Mouse (Mus musculus): ENCODE measurements at regions not wholly inside any gene's neighbourhood (a gene's known extent, or its start where the extent isn't known, plus 50 kb on each side); places are given as distances from the start of the nearest gene placed in this dataset.

DNA sequence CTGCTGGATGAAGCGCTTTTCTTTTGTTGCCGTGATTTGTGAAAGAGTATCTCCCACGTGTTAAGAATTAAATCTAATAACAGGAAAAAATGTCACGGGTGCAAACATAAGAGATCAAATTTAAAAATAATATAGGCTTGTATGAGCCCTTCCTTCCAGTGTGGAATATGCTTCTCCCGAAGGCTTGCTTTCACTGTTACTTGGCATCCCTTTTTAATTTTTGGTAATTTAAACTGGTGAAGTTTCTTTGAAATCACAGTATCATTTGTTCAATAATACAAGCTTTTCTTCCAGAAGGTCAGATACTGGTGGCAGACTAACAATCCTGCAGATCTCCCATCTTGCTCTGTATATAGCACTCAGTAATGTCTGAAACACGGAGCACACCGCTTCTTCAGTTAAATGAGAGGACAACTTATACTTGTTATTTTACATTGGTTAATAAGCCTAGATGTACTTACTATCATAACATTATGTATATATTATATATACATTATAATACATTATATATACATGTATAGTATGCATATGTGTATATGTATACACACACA, 98.2 kb downstream of the Plk2 start:
- WGBS, result 38% methylated on average over 7 of the region's 7 CpGs
- Histone ChIP-seq H3K27ac (peak overlapping the region; percentile 73), H3K27me3 (replicated peaks) (no peaks in the 10 kb centered on the region), H3K9ac (no peak overlapping the region), H3K36me3 (replicated peaks) (no peaks in the 10 kb centered on the region), H3K4me2 (peak overlapping the region; percentile 31), H3K4me3 (no peak overlapping the region), H3K4me1 (peaks cover 12% of the 10 kb centered on the region), H3K9me3 (no peaks in the 10 kb centered on the region)
- ATAC-seq (replicated peaks), result peak; percentile 67

DNA sequence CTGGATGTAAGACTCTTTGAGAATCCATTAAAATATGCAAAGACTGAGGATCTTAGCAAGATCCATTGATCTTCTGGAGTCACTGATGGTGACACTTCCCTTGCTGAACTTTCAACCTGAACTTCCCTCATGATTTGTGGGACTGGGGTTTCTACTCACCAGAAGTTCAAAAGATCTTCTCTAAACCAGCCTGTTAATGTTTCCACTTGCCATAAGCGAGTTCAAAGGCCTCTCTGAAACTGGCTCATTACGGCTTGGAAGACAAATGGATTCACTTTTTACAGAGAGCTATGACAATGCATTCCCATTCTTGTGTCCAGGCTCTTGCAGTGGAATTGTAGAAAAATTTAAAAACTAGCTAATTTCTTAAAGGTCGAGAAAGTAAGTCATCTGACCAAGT, 102.6 kb downstream of the Plk2 start:
- WGBS, result 94% methylated on average over 3 of the region's 3 CpGs
- H3K27me3 ChIP-seq (replicated peaks), result no peaks in the 10 kb centered on the region
- no peak for ATAC-seq (replicated peaks)

DNA sequence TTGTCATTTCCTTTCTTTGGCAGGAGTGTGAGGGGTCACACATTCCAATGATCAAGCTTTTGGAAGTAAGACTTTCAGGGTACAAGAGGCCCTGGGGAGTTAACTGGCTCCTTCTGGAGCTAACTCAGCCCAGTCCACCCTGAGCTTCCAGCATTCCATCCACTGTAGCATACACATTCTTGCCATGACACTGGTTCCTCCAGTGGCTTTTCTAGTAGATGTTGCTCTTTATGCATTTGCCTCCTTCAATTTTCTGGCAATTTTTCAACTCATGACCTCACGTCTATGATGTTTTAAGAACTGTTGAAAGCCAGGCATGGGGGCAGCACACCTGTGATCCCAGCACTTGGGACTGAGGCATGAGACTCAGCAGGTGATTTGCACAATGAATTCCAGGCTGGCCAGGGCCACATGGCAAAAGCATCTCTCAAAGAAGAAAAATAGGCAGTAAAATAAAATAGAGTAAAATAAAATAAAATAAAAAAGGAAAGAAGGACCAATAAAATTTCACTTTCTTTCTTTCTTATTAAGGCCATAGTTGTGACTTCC, 113.0 kb downstream of the Plk2 start:
- Histone ChIP-seq H3K4me1 (no peaks in the 10 kb centered on the region), H3K4me2 (no peak overlapping the region), H3K9ac (no peak overlapping the region), H3K27me3 (replicated peaks) (no peaks in the 10 kb centered on the region), H3K27ac (no peak overlapping the region), H3K36me3 (replicated peaks) (no peaks in the 10 kb centered on the region), H3K4me3 (no peak overlapping the region), H3K9me3 (no peaks in the 10 kb centered on the region)
- no peak for ATAC-seq (replicated peaks)
- WGBS, result 71% methylated on average over 1 of the region's 1 CpGs

More for the DNA sequence above, 102.6 kb downstream of the Plk2 start:
- Histone ChIP-seq H3K4me1 (peaks cover 8% of the 10 kb centered on the region), H3K9me3 (no peaks in the 10 kb centered on the region), H3K4me3 (no peak overlapping the region), H3K27ac (no peak overlapping the region), H3K9ac (no peak overlapping the region), H3K4me2 (no peak overlapping the region), H3K36me3 (replicated peaks) (no peaks in the 10 kb centered on the region)

DNA sequence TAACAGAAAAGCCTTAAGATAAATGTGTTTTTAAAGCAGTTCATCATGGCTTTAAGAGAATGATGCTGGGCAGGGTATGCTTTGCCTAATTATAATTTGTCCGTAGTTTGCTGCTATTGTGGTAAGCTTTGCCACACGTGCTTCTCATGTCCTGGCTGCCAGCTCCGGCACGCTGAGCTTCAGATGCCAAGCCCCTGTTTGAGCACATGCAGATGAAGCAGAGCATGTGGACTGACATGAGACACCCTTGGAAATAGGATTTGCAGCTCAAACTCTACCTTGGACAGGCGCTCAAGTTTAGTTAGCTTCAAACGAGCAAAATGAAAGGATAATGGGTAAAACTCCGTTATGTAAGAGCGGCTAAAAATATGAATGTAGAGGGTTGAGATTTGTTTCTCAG, 123.1 kb downstream of the Plk2 start:
- Histone ChIP-seq H3K9ac (no peak overlapping the region), H3K27me3 (replicated peaks) (no peaks in the 10 kb centered on the region), H3K36me3 (replicated peaks) (no peaks in the 10 kb centered on the region), H3K9me3 (no peaks in the 10 kb centered on the region), H3K27ac (no peak overlapping the region), H3K4me2 (no peak overlapping the region), H3K4me1 (no peaks in the 10 kb centered on the region), H3K4me3 (no peak overlapping the region)
- no peak for ATAC-seq (replicated peaks)
- WGBS, result 82% methylated on average over 8 of the region's 8 CpGs

DNA sequence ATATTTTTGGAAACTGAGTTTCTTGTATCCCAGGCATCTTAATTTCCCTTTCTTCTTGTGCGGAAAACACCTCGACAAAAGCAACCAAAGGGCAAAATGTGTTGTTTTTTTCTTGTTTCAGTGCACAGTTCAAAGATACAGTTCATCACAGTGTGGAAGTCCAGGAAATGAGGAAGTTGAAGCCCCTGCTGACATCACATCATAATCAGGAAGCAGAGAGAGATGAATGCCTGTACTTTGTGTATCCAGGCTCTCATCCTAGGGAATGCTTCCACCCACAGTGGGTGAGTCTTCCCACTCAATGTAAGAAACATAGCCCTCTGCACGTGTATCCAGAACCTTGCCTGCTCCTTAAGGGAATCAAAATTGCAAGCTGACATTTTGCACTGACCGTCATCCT, 128.1 kb downstream of the Plk2 start:
- Histone ChIP-seq H3K27me3 (replicated peaks) (no peaks in the 10 kb centered on the region), H3K4me3 (no peak overlapping the region), H3K4me1 (no peaks in the 10 kb centered on the region), H3K9me3 (no peaks in the 10 kb centered on the region), H3K36me3 (replicated peaks) (no peaks in the 10 kb centered on the region), H3K4me2 (no peak overlapping the region), H3K27ac (no peak overlapping the region), H3K9ac (no peak overlapping the region)
- WGBS, result 92% methylated on average over 4 of the region's 4 CpGs
- no peak for ATAC-seq (replicated peaks)

DNA sequence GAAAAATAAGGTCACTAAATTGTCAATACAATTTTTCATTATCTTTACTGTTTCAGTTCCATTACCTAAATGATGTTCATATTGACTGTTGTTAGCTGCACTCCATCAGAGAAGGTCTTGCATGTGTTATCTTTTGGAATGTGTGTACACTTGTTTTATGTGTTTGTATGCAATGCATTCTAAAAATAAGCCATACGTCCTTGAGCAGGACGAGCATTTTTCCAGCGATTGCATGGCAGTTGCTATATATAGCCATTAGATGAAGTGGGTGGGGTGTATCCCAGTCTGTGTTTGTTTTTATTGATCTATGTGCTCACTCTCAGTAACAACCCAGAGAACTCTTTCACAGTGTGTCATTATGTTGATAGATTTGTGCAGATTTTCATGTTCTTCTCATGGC, 132.8 kb downstream of the Plk2 start:
- no peak overlapping the region for H3K27ac ChIP-seq
- no peaks in the 10 kb centered on the region for H3K27me3 ChIP-seq (replicated peaks)
- WGBS, result 85% methylated on average over 3 of the region's 3 CpGs
- H3K9ac ChIP-seq, result no peak overlapping the region
- ATAC-seq (replicated peaks), result no peak
- no peak overlapping the region for H3K4me3 ChIP-seq
- H3K36me3 ChIP-seq (replicated peaks), result no peaks in the 10 kb centered on the region
- no peak overlapping the region for H3K4me2 ChIP-seq
- no peaks in the 10 kb centered on the region for H3K9me3 ChIP-seq
- H3K4me1 ChIP-seq, result no peaks in the 10 kb centered on the region

DNA sequence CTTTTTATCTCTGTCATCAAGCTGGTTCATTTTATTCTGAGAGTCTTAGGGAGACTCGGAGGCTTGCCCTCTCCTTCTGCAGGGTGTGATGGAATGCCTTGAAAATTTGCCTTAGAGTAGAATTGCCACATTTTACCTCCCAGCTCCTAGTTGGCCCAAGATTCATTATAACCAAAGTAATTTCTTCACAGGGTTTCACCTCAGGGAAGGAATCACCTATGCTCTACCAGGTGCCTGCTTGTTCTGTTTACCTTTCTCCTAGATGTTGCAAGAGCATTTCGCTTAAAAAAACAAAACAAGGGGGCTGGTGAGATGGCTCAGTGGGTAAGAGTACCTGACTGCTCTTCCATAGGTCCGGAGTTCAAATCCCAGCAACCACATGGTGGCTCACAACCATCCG, 134.8 kb downstream of the Plk2 start:
- H3K27me3 ChIP-seq (replicated peaks), result no peaks in the 10 kb centered on the region
- no peak overlapping the region for H3K4me3 ChIP-seq
- H3K9me3 ChIP-seq, result no peaks in the 10 kb centered on the region
- no peaks in the 10 kb centered on the region for H3K36me3 ChIP-seq (replicated peaks)
- no peak for ATAC-seq (replicated peaks)
- 94% methylated on average over 4 of the region's 4 CpGs for WGBS
- peaks cover 3% of the 10 kb centered on the region; the same call in 1 of the 2 replicates for H3K4me1 ChIP-seq
- H3K9ac ChIP-seq, result no peak overlapping the region
- no peak overlapping the region for H3K27ac ChIP-seq
- no peak overlapping the region for H3K4me2 ChIP-seq

DNA sequence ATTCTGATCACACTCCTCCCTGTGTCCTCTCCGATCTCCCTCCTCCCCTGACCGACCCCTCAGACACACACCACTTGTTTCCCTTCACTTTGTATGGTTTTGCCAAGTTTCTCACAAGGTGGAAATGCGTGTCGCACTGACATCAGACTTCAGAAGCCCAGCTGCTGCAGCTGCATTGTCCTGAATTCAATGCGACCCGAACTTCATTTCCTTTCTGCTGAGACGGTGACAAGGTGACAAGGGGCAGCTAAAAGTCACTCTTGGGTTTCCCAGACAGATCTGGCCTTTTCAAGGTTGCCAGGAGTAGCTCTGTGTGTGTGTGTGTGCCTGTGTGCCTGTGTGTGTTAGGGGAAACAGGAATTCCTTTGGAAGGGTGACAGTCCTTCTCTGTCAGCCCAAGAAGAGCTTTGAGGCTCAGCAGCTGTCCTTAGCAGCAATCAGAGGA, 139.5 kb downstream of the Plk2 start:
- Histone ChIP-seq H3K27ac (no peak overlapping the region), H3K36me3 (replicated peaks) (no peaks in the 10 kb centered on the region), H3K27me3 (replicated peaks) (no peaks in the 10 kb centered on the region), H3K4me3 (no peak overlapping the region), H3K4me2 (no peak overlapping the region), H3K9me3 (no peaks in the 10 kb centered on the region), H3K4me1 (peaks cover 5% of the 10 kb centered on the region; the same call in 1 of the 2 replicates), H3K9ac (no peak overlapping the region)
- no peak for ATAC-seq (replicated peaks)
- 20% methylated on average over 7 of the region's 7 CpGs for WGBS

DNA sequence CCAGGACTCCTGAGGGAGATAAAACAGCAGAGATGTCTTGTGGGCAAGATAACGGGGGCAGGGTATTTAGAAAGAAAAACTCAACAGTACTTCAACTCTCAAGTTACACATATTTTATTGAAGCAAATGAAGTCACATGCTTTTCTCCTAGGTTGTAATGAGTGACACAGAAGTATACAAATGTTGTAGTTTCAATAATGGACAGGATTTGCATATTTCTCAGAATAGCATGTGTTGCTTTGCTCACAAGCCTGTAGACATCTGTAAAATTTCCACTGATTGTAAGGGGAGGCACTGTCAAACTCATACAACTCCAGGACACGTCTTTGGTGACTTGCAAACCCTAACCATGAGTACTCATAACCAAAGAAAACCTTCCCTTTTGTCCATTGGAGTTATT, 140.9 kb downstream of the Plk2 start:
- ATAC-seq (replicated peaks), result no peak
- H3K9me3 ChIP-seq, result no peaks in the 10 kb centered on the region

DNA sequence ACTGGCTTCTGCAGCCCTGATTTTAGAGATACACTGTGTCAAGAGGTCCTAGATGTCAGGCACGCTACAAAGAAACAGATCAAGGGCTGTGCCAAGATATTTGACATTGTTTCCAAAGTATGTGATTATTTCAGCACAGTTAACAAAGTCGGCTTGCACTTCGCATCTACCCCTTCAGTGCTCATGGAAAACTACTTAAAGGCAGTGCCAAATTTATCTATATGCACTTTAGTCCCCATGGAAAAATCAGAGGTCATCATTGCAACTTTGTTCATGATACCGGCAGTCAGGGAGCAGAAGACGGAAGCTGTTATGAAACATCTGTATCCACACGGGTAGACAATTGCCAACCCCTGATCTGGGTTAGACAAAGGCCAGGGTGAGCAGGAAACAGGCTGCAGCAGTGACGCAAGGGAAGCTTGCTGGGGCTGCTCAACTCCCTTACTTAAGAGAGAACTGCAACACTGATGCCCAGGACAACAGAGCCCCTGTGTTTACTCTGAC, 143.2 kb downstream of the Plk2 start:
- H3K4me1 ChIP-seq, result peaks cover 12% of the 10 kb centered on the region
- H3K4me2 ChIP-seq, result no peak overlapping the region
- no peaks in the 10 kb centered on the region for H3K9me3 ChIP-seq
- H3K4me3 ChIP-seq, result no peak overlapping the region
- 66% methylated on average over 7 of the region's 7 CpGs for WGBS
- H3K9ac ChIP-seq, result no peak overlapping the region
- no peak for ATAC-seq (replicated peaks)
- no peaks in the 10 kb centered on the region for H3K27me3 ChIP-seq (replicated peaks)
- H3K36me3 ChIP-seq (replicated peaks), result no peaks in the 10 kb centered on the region
- no peak overlapping the region for H3K27ac ChIP-seq

More for the DNA sequence above, 140.9 kb downstream of the Plk2 start:
- Histone ChIP-seq H3K9ac (no peak overlapping the region), H3K27ac (no peak overlapping the region), H3K4me3 (no peak overlapping the region), H3K27me3 (replicated peaks) (no peaks in the 10 kb centered on the region), H3K4me2 (no peak overlapping the region), H3K4me1 (peaks cover 10% of the 10 kb centered on the region), H3K36me3 (replicated peaks) (no peaks in the 10 kb centered on the region)
- 83% methylated on average over 2 of the region's 2 CpGs for WGBS

DNA sequence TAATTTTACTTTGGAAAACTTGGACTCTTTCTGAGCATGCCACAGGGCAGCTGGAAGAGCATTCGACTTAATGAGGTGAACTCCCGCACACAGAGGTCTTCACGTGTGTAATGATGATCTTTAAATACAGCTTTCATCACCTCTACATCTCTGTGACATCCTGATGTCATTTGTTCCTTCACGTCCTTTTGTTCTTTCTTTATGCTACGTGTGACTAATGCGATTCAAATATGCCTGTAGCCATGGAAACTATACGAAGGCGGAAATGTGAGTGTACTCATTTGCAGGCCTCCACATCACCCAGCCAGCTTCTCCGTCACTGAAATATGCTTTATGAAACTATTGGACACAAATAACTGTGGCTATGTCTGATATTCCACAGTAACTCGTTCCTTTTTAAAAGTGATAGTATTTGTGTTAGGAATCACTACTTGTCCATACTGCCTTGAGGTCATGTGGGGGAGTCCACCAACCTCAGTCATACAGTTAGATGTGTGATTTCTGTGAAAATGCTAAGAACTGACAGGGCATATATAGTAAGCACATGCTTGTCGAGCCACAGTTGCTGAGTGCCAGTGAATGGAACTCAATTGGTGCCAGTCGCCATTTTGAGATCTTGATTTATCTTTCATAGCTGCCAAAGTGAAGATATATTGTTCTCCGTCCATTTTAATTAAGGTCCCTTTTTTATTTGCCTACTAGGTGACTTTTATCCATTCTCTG, 145.9 kb downstream of the Plk2 start:
- Histone ChIP-seq H3K4me1 (peaks cover 7% of the 10 kb centered on the region), H3K9ac (no peak overlapping the region), H3K9me3 (no peaks in the 10 kb centered on the region), H3K36me3 (replicated peaks) (no peaks in the 10 kb centered on the region), H3K4me2 (no peak overlapping the region), H3K27ac (peak overlapping the region; percentile 51), H3K27me3 (replicated peaks) (no peaks in the 10 kb centered on the region), H3K4me3 (no peak overlapping the region)
- peak; percentile 80 for ATAC-seq (replicated peaks)
- 37% methylated on average over 13 of the region's 13 CpGs for WGBS

DNA sequence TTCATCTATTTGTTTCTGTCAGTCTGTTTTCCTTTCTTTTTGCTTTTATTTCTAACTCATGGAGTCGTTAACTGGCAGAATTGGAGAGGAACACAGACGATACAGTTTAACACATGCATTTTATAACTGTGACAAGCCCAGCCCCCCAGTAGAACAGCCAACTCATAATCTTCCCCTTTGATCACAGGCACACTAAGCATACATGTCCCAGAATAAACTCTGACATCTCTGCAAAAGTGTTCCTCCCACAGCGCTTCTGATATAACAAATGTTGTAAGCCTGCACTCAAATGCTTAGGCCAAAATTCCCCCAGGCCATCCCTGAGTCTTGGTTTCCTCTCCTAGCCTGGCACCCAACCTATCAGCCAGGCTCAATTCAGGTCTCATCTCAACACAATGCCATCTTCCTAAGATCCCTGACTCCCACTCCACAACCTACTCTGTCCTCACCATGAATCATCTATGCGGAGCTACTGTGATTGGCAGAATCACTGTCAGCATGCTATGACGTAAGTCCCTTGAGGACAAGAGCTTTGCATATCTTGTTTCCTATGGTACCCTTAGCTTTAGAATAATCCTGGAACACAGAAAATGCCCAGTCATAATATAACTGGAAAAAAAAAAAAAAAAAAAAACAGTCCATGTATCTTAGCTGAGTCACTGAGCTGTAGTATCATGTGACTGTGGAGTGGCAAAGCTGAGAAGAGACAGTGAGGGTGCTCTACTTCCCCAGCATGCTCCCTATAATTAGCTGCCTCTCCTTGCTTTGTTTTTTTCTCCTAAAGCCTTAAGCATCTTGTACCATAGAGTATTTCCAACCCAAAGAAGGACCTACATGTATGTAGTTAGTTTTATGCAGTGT, 146.7 kb downstream of the Plk2 start:
- WGBS, result 80% methylated on average over 5 of the region's 5 CpGs
- Histone ChIP-seq H3K36me3 (replicated peaks) (no peaks in the 10 kb centered on the region), H3K27ac (no peak overlapping the region), H3K9me3 (no peaks in the 10 kb centered on the region), H3K4me3 (no peak overlapping the region), H3K9ac (no peak overlapping the region), H3K4me2 (no peak overlapping the region), H3K27me3 (replicated peaks) (no peaks in the 10 kb centered on the region), H3K4me1 (peaks cover 7% of the 10 kb centered on the region)
- ATAC-seq (replicated peaks), result no peak
